Mouse (Mus musculus): ENCODE results near the gene Paics. TPM values are rescaled to one million over a fixed set of nuclear protein-coding genes. Genes with fewer than 3 reads are reported as not detected.

Paics gene
- polyA plus RNA-seq, 1 experiment from 2014 or later, result 169 TPM

GRCm38 (mm10) chr5:76924296-76924695 is 26.8 kb upstream of the Paics start:
- ATAC-seq, result no peak
- no peak overlapping the region for H3K9ac ChIP-seq (ENCODE audit: low read depth, low read length)
- no peak overlapping the region for H3K4me3 ChIP-seq (ENCODE audit: low read length)
- WGBS, result 84% methylated on average over 1 of the region's 1 CpGs
- peaks cover 17% of the 10 kb centered on the region for H3K36me3 ChIP-seq (ENCODE audit: control insufficient read depth, insufficient read depth, low read length)
- no peak overlapping the region for H3K4me2 ChIP-seq (ENCODE audit: low read depth, low read length)
- no peak overlapping the region for H3K27ac ChIP-seq (ENCODE audit: low read length)
- no peaks in the 10 kb centered on the region for H3K27me3 ChIP-seq (replicated peaks; ENCODE audit: control insufficient read depth, insufficient read depth, low read length)
- peaks cover 2% of the 10 kb centered on the region; the same call in 1 of the 2 replicates for H3K4me1 ChIP-seq (ENCODE audit: control insufficient read depth, insufficient read depth, low read length)
- peaks cover 3% of the 10 kb centered on the region; the same call in 1 of the 2 replicates for H3K9me3 ChIP-seq (ENCODE audit: control insufficient read depth, low read length)

GRCm38 (mm10) chr5:76928124-76928832 is 22.8 kb upstream of the Paics start:
- no peak for ATAC-seq

GRCm38 (mm10) chr5:76929180-76929877 is 21.8 kb upstream of the Paics start:
- peak; percentile 52 for ATAC-seq

More at GRCm38 (mm10) chr5:76928124-76928832, 22.8 kb upstream of the Paics start:
- H3K9me3 ChIP-seq (ENCODE audit: control insufficient read depth, low read length), result peaks cover 3% of the 10 kb centered on the region; the same call in 1 of the 2 replicates
- peaks cover 4% of the 10 kb centered on the region; the same call in 1 of the 2 replicates for H3K4me1 ChIP-seq (ENCODE audit: control insufficient read depth, insufficient read depth, low read length)
- H3K4me3 ChIP-seq (ENCODE audit: low read length), result no peak overlapping the region
- H3K27ac ChIP-seq (ENCODE audit: low read length), result peak overlapping the region; percentile 30; the same call in 1 of the 2 replicates
- no peaks in the 10 kb centered on the region for H3K27me3 ChIP-seq (replicated peaks; ENCODE audit: control insufficient read depth, insufficient read depth, low read length)
- no peak overlapping the region for H3K9ac ChIP-seq (ENCODE audit: low read depth, low read length)
- 73% methylated on average over 16 of the region's 16 CpGs for WGBS
- H3K4me2 ChIP-seq (ENCODE audit: low read depth, low read length), result no peak overlapping the region
- peaks cover 17% of the 10 kb centered on the region for H3K36me3 ChIP-seq (ENCODE audit: control insufficient read depth, insufficient read depth, low read length)

GRCm38 (mm10) chr5:76939717-76940116 is 11.4 kb upstream of the Paics start:
- ATAC-seq, result no peak

More at GRCm38 (mm10) chr5:76929180-76929877, 21.8 kb upstream of the Paics start:
- H3K27ac ChIP-seq (ENCODE audit: low read length), result no peak overlapping the region; the same call in 1 of the 2 replicates
- 65% methylated on average over 7 of the region's 7 CpGs for WGBS
- peaks cover 4% of the 10 kb centered on the region; the same call in 1 of the 2 replicates for H3K4me1 ChIP-seq (ENCODE audit: control insufficient read depth, insufficient read depth, low read length)
- peaks cover 17% of the 10 kb centered on the region for H3K36me3 ChIP-seq (ENCODE audit: control insufficient read depth, insufficient read depth, low read length)
- peaks cover 3% of the 10 kb centered on the region; the same call in 1 of the 2 replicates for H3K9me3 ChIP-seq (ENCODE audit: control insufficient read depth, low read length)
- H3K4me2 ChIP-seq (ENCODE audit: low read depth, low read length), result no peak overlapping the region
- no peak overlapping the region for H3K9ac ChIP-seq (ENCODE audit: low read depth, low read length)
- no peak overlapping the region for H3K4me3 ChIP-seq (ENCODE audit: low read length)
- no peaks in the 10 kb centered on the region for H3K27me3 ChIP-seq (replicated peaks; ENCODE audit: control insufficient read depth, insufficient read depth, low read length)

GRCm38 (mm10) chr5:76941975-76942374 is 9.1 kb upstream of the Paics start:
- ATAC-seq, result peak; percentile 68
- H3K27ac ChIP-seq (ENCODE audit: low read length), result no peak overlapping the region
- WGBS, result 75% methylated on average over 4 of the region's 4 CpGs

More at GRCm38 (mm10) chr5:76939717-76940116, 11.4 kb upstream of the Paics start:
- whole genome bisulfite sequencing, result 89% methylated on average over 8 of the region's 8 CpGs
- 0 out of 2 replicates have a peak, but pooled peaks cover 2% of the 10 kb centered on the region for H3K4me1 ChIP-seq (ENCODE audit: control insufficient read depth, insufficient read depth, low read length)
- no peak overlapping the region for H3K9ac ChIP-seq (ENCODE audit: low read depth, low read length)
- no peak overlapping the region for H3K4me2 ChIP-seq (ENCODE audit: low read depth, low read length)
- no peaks in the 10 kb centered on the region for H3K9me3 ChIP-seq (ENCODE audit: control insufficient read depth, low read length)
- H3K4me3 ChIP-seq (ENCODE audit: low read length), result no peak overlapping the region
- peaks cover 4% of the 10 kb centered on the region; the same call in 1 of the 2 replicates for H3K36me3 ChIP-seq (ENCODE audit: control insufficient read depth, insufficient read depth, low read length)
- H3K27me3 ChIP-seq (replicated peaks; ENCODE audit: control insufficient read depth, insufficient read depth, low read length), result no peaks in the 10 kb centered on the region
- no peak overlapping the region for H3K27ac ChIP-seq (ENCODE audit: low read length)

GRCm38 (mm10) chr5:76942505-76942904 is 8.6 kb upstream of the Paics start:
- Histone ChIP-seq H3K4me3 (ENCODE audit: low read length) (no peak overlapping the region), H3K9ac (ENCODE audit: low read depth, low read length) (no peak overlapping the region), H3K9me3 (ENCODE audit: control insufficient read depth, low read length) (no peaks in the 10 kb centered on the region), H3K36me3 (ENCODE audit: control insufficient read depth, insufficient read depth, low read length) (peaks cover 4% of the 10 kb centered on the region; the same call in 1 of the 2 replicates), H3K4me2 (ENCODE audit: low read depth, low read length) (no peak overlapping the region), H3K27ac (ENCODE audit: low read length) (no peak overlapping the region), H3K4me1 (ENCODE audit: control insufficient read depth, insufficient read depth, low read length) (0 out of 2 replicates have a peak, but pooled peaks cover 8% of the 10 kb centered on the region), H3K27me3 (replicated peaks; ENCODE audit: control insufficient read depth, insufficient read depth, low read length) (no peaks in the 10 kb centered on the region)
- ATAC-seq, result peak; percentile 84
- 65% methylated on average over 4 of the region's 4 CpGs for WGBS

More at GRCm38 (mm10) chr5:76941975-76942374, 9.1 kb upstream of the Paics start:
- no peak overlapping the region for H3K4me2 ChIP-seq (ENCODE audit: low read depth, low read length)
- no peaks in the 10 kb centered on the region for H3K9me3 ChIP-seq (ENCODE audit: control insufficient read depth, low read length)
- H3K4me3 ChIP-seq (ENCODE audit: low read length), result no peak overlapping the region
- H3K27me3 ChIP-seq (replicated peaks; ENCODE audit: control insufficient read depth, insufficient read depth, low read length), result no peaks in the 10 kb centered on the region
- H3K9ac ChIP-seq (ENCODE audit: low read depth, low read length), result no peak overlapping the region
- peaks cover 4% of the 10 kb centered on the region; the same call in 1 of the 2 replicates for H3K36me3 ChIP-seq (ENCODE audit: control insufficient read depth, insufficient read depth, low read length)
- H3K4me1 ChIP-seq (ENCODE audit: control insufficient read depth, insufficient read depth, low read length), result 0 out of 2 replicates have a peak, but pooled peaks cover 4% of the 10 kb centered on the region

- WGBS, result 65% methylated on average over 6 of the region's 6 CpGs
- Histone ChIP-seq H3K36me3 (ENCODE audit: control insufficient read depth, insufficient read depth, low read length) (peaks cover 4% of the 10 kb centered on the region; the same call in 1 of the 2 replicates), H3K27me3 (replicated peaks; ENCODE audit: control insufficient read depth, insufficient read depth, low read length) (no peaks in the 10 kb centered on the region), H3K4me2 (ENCODE audit: low read depth, low read length) (no peak overlapping the region), H3K9ac (ENCODE audit: low read depth, low read length) (no peak overlapping the region), H3K27ac (ENCODE audit: low read length) (no peak overlapping the region), H3K4me1 (ENCODE audit: control insufficient read depth, insufficient read depth, low read length) (peaks cover 20% of the 10 kb centered on the region), H3K9me3 (ENCODE audit: control insufficient read depth, low read length) (no peaks in the 10 kb centered on the region), H3K4me3 (ENCODE audit: low read length) (no peak overlapping the region)
- no peak for ATAC-seq
Observed at GRCm38 (mm10) chr5:76944965-76945677, 6.0 kb upstream of the Paics start.

GRCm38 (mm10) chr5:76945678-76946033 is 5.5 kb upstream of the Paics start:
- H3K4me1 ChIP-seq (ENCODE audit: control insufficient read depth, insufficient read depth, low read length), result peaks cover 20% of the 10 kb centered on the region
- H3K9me3 ChIP-seq (ENCODE audit: control insufficient read depth, low read length), result no peaks in the 10 kb centered on the region
- no peak overlapping the region for H3K4me2 ChIP-seq (ENCODE audit: low read depth, low read length)
- peaks cover 2% of the 10 kb centered on the region; the same call in 1 of the 2 replicates for H3K36me3 ChIP-seq (ENCODE audit: control insufficient read depth, insufficient read depth, low read length)
- no peaks in the 10 kb centered on the region for H3K27me3 ChIP-seq (replicated peaks; ENCODE audit: control insufficient read depth, insufficient read depth, low read length)
- ATAC-seq, result no peak
- no peak overlapping the region for H3K27ac ChIP-seq (ENCODE audit: low read length)
- H3K9ac ChIP-seq (ENCODE audit: low read depth, low read length), result no peak overlapping the region
- H3K4me3 ChIP-seq (ENCODE audit: low read length), result no peak overlapping the region
- 80% methylated on average over 2 of the region's 2 CpGs for WGBS

- Histone ChIP-seq H3K9me3 (ENCODE audit: control insufficient read depth, low read length) (no peaks in the 10 kb centered on the region), H3K9ac (ENCODE audit: low read depth, low read length) (no peak overlapping the region), H3K4me1 (ENCODE audit: control insufficient read depth, insufficient read depth, low read length) (peaks cover 20% of the 10 kb centered on the region), H3K36me3 (ENCODE audit: control insufficient read depth, insufficient read depth, low read length) (no peaks in the 10 kb centered on the region), H3K4me3 (ENCODE audit: low read length) (no peak overlapping the region), H3K27me3 (replicated peaks; ENCODE audit: control insufficient read depth, insufficient read depth, low read length) (no peaks in the 10 kb centered on the region), H3K27ac (ENCODE audit: low read length) (no peak overlapping the region), H3K4me2 (ENCODE audit: low read depth, low read length) (no peak overlapping the region)
- ATAC-seq, result no peak
- WGBS, result 69% methylated on average over 4 of the region's 4 CpGs
Observed at GRCm38 (mm10) chr5:76947142-76947541, 4.0 kb upstream of the Paics start.

All from intestine, embryonic 16.5 days (tissue).